Mouse (Mus musculus) kidney, postnatal 36 days (tissue): Measurements from ENCODE around the gene Ppp6r2.

Experiments
- DNase-seq, 2 experiments: peaks; one replicate each; pipeline ENCODE4 v3.0.0; 2021 to 2022; ENCODE audit warnings: mixed read lengths in 2 of 2

Gene Ppp6r2

DNA sequence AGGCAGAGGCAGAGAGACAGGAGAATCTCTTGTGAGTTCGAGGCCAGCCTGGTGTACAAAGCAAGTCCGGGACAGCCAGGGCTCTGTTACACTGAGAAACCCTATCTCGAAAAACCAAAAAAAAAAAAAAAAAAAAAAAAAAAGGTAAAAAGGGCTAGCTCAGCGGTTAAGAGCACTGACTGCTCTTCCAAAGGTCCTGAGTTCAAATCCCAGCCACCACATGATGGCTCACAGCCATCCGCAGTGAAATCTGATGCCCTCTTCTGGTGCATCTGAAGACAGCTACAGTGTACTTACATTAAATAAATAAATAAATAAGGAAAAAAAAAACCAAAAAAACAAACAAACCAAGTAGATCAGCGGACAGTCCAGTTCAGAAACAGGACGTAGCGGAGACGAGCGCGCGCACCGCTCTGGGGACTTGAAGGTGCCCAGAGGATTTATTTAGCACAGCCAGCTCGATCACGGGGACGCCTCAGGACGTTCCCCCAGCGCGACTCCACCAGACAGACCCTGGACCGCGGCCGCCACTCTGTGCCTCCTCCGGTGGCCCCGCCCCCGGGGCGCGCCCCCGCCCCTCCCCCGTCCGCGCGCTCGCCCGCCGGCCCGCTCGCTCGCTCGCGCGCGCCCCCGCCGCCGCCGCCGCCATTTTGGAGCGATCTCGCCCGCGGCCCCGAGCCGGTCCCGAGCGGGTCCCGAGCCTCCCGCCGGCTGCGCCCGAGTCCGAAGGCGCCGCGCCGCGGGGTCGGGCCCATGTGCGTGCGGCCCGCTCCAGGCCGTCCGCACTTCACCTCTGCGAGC, at the start of gene Ppp6r2:
Gene Ppp6r2 (plus strand): TSS at position 639 of the 801 bp plus-strand sequence.
- peak; percentile 81 to 92 for DNase-seq

GRCm38 (mm10) chr15:89165478-89165877, 45.9 kb upstream of the Ppp6r2 start:
- no peak for DNase-seq

DNA sequence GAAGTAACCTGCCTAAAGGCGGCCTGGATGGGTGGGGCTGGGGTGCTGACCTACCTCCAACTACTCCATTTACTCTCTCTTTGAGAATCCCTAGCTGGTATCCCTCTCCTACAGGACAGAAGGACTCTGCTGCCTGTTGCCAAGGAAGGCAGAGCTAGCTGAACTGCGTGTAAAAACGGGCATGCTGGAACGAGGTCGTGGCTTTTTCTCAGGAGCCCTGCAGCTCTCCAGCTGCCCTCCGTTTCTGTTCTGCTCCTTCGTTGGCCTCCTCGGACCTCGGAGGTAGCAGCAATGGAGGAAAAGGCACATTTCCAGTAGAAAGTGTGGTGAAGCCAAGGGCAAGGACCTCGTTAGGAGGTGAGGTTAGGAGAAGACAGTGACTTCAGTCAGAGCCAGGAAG, 42.4 kb upstream of the Ppp6r2 start:
- no peak for DNase-seq

DNA sequence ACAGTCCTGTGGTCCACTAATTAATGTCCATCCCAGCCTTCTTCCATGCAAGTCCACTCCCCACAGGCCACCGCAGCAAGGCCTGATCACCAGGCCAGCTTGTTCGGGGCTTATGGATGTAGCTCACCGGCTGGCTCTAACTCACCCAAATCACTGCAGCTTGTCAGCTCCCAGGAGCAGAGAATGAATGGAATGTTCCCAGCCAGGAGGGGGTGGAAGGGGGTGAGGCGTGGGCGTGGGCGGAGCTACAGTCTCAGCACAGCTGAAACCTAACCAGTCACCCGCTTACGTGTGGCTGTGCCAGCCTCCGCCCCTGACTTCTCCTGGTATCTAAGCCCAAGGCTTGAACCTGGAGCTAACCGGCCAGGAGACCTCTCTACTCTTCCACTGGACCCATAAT, 41.9 kb upstream of the Ppp6r2 start:
- peak; percentile 94 to 96 for DNase-seq

GRCm38 (mm10) chr15:89170102-89170501, 41.3 kb upstream of the Ppp6r2 start:
- peak; percentile 80 to 83 for DNase-seq

- DNase-seq, result no peak
These were observed 39.8 kb upstream of the Ppp6r2 start for GRCm38 (mm10) chr15:89171526-89172051.

GRCm38 (mm10) chr15:89172276-89172935, 38.9 kb upstream of the Ppp6r2 start:
- no peak for DNase-seq

- DNase-seq, result peak; percentile 86 to 88
These were observed 38.1 kb upstream of the Ppp6r2 start for GRCm38 (mm10) chr15:89173024-89173905.

- peak; percentile 92 to 93 for DNase-seq
These were observed 37.5 kb upstream of the Ppp6r2 start for GRCm38 (mm10) chr15:89173906-89174214.

DNA sequence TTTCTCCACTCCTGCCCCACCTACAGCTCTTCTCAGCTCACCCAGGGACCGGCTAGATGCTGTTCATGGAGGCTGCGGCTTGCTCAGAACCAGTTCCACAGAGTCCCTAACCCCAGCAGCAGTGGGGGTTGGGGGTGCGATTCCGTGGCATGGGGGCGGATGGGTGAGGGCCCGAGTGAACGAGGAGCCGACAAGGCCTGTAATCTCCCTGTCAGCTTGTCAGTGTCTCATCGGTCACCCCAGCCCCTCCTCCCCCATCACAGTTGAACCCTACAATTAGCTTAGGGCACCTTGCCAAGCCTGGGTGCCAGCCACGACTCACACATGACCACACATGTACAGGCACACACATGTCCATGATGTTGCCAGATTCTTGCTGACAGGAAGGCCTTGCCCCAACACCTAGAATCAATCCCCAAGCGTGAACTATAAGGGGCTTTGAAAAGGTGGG, 36.4 kb upstream of the Ppp6r2 start:
- DNase-seq, result peak in 1 of 2 experiments; percentile 58

- DNase-seq, result no peak
These were observed 35.8 kb upstream of the Ppp6r2 start for GRCm38 (mm10) chr15:89175411-89176155.

- peak; percentile 94 to 96 for DNase-seq
These were observed 34.2 kb upstream of the Ppp6r2 start for GRCm38 (mm10) chr15:89177121-89177520.

DNA sequence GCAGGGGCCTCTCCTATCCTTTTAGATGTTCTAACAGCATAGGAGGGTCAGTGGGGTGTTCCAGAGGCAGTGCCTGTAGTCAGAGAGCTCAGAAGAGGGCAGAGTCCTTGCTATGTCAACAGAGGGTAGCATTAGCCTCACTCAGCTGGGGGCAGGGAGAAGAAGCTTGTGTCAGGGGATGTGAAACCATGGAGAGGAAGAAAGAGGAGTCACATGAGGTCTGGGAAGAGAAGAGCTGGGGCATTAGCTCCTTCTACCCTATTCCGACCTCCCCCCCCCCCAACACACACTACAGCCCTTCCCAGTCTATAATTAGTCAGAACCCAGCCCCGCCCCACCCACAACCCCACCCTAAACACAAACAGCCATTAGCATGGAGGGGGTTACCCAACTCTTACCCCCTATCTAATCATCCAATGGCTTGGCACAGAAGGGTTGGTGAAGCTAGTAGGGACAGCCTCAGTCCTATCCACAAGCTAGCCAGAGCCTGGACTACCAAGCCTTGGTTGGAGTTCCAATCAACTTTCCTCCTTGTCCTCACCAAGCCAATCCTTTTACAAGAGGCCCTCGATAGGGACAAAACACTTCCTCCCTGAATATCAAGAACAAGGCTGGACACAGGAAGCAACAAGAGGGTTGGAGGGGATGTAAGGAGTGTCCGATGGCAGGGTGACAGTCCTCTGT, 33.6 kb upstream of the Ppp6r2 start:
- peak; percentile 54 to 56 for DNase-seq

DNA sequence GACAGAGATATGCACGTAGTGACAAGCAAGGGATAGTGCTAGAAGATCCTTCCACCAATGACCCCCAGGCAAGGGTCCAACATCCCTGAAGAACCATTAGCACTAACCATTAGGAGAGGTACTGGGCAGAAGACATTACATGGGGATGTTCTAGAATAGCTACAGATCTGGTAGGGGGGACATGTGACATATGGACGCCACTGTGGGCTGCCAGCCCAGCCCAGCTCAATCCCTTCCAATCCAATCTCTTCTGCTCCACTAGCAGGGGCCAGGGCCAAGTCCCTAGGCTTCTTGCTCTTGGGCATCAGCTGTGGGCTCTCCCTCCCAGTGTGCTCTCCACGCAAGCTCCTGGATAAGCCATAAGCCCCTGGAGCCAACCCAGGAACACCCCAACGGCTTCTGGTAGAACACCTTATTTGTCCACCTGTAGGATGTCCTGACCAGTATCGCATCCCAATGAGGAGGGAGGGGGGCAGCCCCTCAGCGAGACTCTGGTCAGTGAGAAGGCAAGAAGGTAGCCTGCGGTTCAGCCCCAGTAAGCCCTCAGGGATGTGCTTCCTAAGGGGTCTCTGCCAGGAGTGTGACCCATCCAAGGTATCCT, 33.0 kb upstream of the Ppp6r2 start:
- no peak for DNase-seq

DNA sequence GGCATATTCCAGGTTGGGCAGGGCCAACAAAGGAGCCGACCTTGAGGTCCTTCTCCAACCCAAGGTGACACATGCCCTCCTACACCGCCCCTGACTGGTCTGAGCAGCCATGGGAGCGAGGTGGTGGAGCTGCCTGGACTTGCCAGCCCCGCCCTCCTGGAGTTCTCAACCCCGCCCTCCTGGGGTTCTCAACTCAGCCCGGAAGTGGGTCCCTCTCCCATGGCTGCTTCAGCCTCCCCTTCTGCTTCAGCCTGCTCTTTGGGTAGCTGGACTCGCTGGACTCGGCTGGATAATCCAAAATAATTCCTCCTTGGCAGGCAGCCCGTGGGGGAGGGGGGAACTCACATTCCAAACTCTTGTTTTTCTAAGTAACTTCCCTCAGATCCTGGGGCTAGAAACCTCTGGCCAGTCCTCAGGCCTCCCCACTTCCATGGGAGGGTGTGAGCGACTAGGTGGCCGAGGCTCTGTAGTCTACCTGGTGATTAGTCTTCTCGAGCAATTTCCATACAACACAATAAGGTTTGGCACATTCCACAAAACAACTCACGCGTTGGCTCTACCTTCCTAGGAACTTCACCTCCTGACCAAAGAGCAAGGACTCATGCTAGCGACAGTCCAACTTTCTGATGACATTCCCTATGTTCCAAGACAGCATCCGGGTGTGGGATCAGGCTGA, 32.3 kb upstream of the Ppp6r2 start:
- peak; percentile 92 to 96 for DNase-seq

DNA sequence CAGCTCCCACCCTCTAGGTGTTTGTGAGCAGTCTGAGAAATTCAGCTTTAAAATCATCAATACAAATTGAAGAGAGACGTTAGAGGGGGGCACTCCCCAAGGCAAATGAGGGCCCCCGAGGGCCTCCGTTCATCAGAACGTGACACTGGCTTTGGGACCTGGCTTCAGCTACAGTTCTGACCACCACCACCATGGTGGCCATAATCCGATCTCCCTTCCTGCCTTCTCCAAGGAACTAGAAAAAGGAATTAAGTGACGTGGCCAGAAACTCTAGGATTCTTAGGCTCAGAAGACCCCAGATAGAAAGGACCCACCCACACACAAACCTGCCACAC, 31.8 kb upstream of the Ppp6r2 start:
- DNase-seq, result no peak

DNA sequence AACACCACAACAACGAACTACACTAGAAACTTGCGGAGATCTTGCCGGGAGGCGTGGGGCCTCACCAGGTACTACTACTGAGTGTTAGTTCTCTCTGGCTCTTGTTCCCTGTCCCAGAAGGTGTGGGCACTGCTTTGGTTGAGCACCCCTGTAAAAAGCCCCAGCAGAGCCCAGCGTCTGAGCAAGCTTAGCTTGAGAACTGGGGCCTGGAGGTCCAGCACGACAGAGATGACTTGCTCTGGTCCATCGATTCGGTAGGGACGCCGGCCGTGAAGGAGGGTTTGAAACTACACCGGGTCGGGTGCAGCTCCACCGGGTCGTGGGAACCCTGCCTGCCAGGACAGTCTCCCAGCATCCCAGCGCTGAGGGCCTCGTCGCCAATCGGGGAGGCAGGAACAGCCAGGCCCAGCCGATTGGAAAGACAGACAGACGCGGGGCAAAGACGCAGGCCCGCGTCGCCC, 31.2 kb upstream of the Ppp6r2 start:
- peak in 1 of 2 experiments; percentile 63 for DNase-seq

GRCm38 (mm10) chr15:89180571-89181229, 30.7 kb upstream of the Ppp6r2 start, which contains the start of gene Plxnb2:
Plxnb2 (minus strand) TSS chr15:89180788.
- peak; percentile 84 to 92 for DNase-seq

DNA sequence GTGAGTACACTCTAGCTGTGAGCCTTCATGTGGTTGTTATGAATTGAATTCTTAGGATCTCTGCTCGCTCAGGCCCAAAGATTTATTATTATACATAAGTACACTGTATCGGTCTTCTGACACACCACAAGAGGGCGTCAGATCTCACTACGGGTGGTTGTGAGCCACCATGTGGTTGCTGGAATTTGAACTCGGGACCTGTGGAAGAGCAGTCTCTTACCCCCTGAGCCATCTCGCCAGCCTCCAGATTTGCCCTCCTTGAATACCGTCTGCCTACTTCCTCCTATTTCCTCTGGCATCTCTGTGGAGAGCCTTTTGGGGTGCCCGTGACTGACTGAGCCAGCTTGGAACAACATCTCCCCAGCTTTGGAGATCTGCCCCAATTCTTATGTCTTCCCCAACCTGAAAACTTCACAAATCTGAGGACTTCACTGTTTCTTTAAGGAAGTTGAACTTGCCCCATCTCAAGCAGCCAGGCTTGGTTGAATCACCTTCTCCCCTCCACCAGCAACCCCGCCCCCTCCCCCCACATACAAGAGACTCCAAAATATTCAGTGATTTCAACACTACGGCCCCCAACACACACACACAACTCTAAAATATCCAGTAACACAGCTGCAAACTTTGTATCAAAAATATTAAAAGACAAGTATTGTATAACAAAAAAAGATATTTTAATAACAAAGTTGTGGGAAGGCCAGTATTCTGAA, 29.6 kb upstream of the Ppp6r2 start:
- no peak for DNase-seq
